ENCODE assay signal across 11 mouse cellular contexts in the genomic region with DNA sequence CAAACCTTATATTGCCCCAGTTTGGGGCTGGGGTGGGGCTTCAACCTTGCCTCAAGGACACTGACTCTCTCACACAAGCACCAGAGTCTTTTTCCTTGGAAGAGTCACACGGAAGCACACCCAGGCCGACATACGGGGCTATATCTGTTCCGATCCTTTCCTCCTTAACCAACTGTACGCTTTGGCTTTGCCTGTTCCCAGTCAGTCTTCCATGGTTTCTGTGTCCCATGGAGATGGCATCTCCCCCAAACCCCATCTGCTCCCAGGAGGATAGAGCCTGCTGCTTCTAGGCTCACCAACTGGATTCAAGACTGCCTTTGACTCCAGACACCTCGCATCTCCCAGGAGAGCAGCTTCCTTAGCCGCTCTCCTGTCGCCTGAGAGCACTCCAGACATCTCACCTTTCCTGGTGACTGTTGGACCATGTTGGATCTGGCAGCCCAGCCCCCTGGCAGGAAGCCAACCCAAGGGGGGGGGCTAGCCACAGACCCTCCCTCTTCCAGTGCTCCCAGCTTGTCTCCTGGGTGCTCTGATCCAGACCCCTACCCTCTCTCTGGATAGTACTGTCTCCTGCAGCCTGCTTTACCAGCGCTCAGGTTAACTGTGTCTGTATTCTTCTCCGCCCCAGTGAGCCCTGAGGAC. TPM values are rescaled to one million over a fixed set of nuclear protein-coding genes. Genes with fewer than 3 reads are reported as not detected.
DNase-seq lines count a peak whose midpoint lies in the region; ATAC-seq lines count a peak whose summit lies in the region.
"Had no signal": no experiment of that assay in that cellular context is flagged by ENCODE, and none has a peak within 500 bp of the region (broad histone marks: within the 10 kb centered on the region; RNA-seq: fewer than 3 reads in every experiment).

No protein-coding gene starts in this region.

- 0 out of 2 replicates have a peak, but pooled peaks have one; percentile 21 for ATAC-seq in cerebellum, adult (ENCODE audit: insufficient number of reproducible peaks, low FRiP score, low TSS enrichment)
- ATAC-seq in midbrain, embryonic 11.5 days (ENCODE audit: low FRiP score): no peak
- peak; percentile 17; the same call in 1 of the 2 replicates for ATAC-seq in hindbrain, embryonic 15.5 days (ENCODE audit: low FRiP score, low read depth)
- ATAC-seq in stomach, embryonic 15.5 days (ENCODE audit: insufficient read depth, low FRiP score, low read depth): no peak
- no peak for ATAC-seq in megakaryocyte progenitor cell, adult 5-6 weeks (replicated peaks; ENCODE audit: poor library complexity)

- H3K4me2 ChIP-seq in midbrain, embryonic 11.5 days: no peak overlapping the region
- H3K4me2 ChIP-seq in hindbrain, embryonic 15.5 days: peak overlapping the region; percentile 97
- H3K4me2 ChIP-seq in stomach, embryonic 15.5 days: peak overlapping the region; percentile 97; the same call in 1 of the 2 replicates

- H3K4me3 ChIP-seq in midbrain, embryonic 10.5 days: peak overlapping the region; percentile 73
- no peak overlapping the region for H3K4me3 ChIP-seq in midbrain, embryonic 11.5 days (ENCODE audit: low read depth, low read length)
- H3K4me3 ChIP-seq in hindbrain, embryonic 15.5 days: peak overlapping the region; percentile 63
- no peak overlapping the region for H3K4me3 ChIP-seq in stomach, embryonic 15.5 days (replicated peaks)

- no peaks in the 10 kb centered on the region for H3K36me3 ChIP-seq in midbrain, embryonic 10.5 days
- H3K36me3 ChIP-seq in midbrain, embryonic 11.5 days (ENCODE audit: control insufficient read depth, insufficient read depth, low read length): no peaks in the 10 kb centered on the region
- H3K36me3 ChIP-seq in hindbrain, embryonic 15.5 days: no peaks in the 10 kb centered on the region
- H3K36me3 ChIP-seq in stomach, embryonic 15.5 days: no peaks in the 10 kb centered on the region

- DNase-seq in cerebellum, adult 8-10 months: no peak
- DNase-seq in midbrain, embryonic 10.5 days (ENCODE audit: low spot score): no peak
- DNase-seq in midbrain, embryonic 11.5 days (ENCODE audit: low spot score, missing footprints): no peak
- no peak for DNase-seq in adrenal gland, adult 8-10 months
- DNase-seq: gastrocnemius, postnatal 14 days had no signal

- H3K27me3 ChIP-seq in midbrain, embryonic 10.5 days (ENCODE audit: low read depth, poor library complexity, severe bottlenecking): peaks cover 91% of the 10 kb centered on the region
- peaks cover 47% of the 10 kb centered on the region for H3K27me3 ChIP-seq in midbrain, embryonic 11.5 days (ENCODE audit: control insufficient read depth, insufficient read depth, low read length)
- H3K27me3 ChIP-seq in hindbrain, embryonic 15.5 days: peaks cover 16% of the 10 kb centered on the region
- H3K27me3 ChIP-seq in stomach, embryonic 15.5 days (replicated peaks): peaks cover 52% of the 10 kb centered on the region

- H3K4me1 ChIP-seq in midbrain, embryonic 10.5 days: peaks cover 31% of the 10 kb centered on the region
- H3K4me1 ChIP-seq in midbrain, embryonic 11.5 days (ENCODE audit: control insufficient read depth, insufficient read depth, low read length): peaks cover 8% of the 10 kb centered on the region
- H3K4me1 ChIP-seq in hindbrain, embryonic 15.5 days (replicated peaks): peaks cover 24% of the 10 kb centered on the region
- H3K4me1 ChIP-seq in stomach, embryonic 15.5 days: 0 out of 2 replicates have a peak, but pooled peaks cover 4% of the 10 kb centered on the region

- no peak overlapping the region for H3K27ac ChIP-seq in midbrain, embryonic 10.5 days (replicated peaks)
- no peak overlapping the region for H3K27ac ChIP-seq in midbrain, embryonic 11.5 days (ENCODE audit: low read depth, low read length)
- no peak overlapping the region for H3K27ac ChIP-seq in hindbrain, embryonic 15.5 days (replicated peaks)
- H3K27ac ChIP-seq in stomach, embryonic 15.5 days: no peak overlapping the region

- no peak overlapping the region for H3K9ac ChIP-seq in midbrain, embryonic 11.5 days (ENCODE audit: low read length)
- no peak overlapping the region; the same call in 1 of the 2 replicates for H3K9ac ChIP-seq in hindbrain, embryonic 15.5 days
- no peak overlapping the region for H3K9ac ChIP-seq in stomach, embryonic 15.5 days

- 56% methylated on average over 10 of the region's 10 CpGs for WGBS in midbrain, embryonic 10.5 days
- WGBS in midbrain, embryonic 11.5 days: 57% methylated on average over 10 of the region's 10 CpGs
- WGBS in hindbrain, embryonic 15.5 days: 59% methylated on average over 10 of the region's 10 CpGs
- WGBS in stomach, embryonic 15.5 days: 51% methylated on average over 10 of the region's 10 CpGs

- no peaks in the 10 kb centered on the region for H3K9me3 ChIP-seq in midbrain, embryonic 10.5 days (replicated peaks)
- H3K9me3 ChIP-seq in midbrain, embryonic 11.5 days (ENCODE audit: control insufficient read depth, low read length): no peaks in the 10 kb centered on the region
- H3K9me3 ChIP-seq in hindbrain, embryonic 15.5 days: no peaks in the 10 kb centered on the region
- no peaks in the 10 kb centered on the region for H3K9me3 ChIP-seq in stomach, embryonic 15.5 days
- H3K9me3 ChIP-seq: megakaryocyte, embryonic 14.5 days had no signal

RNA-seq across cellular contexts. Expression of gene Gbx2, which starts 38.2 kb away (rescaled TPM):
- polyA plus RNA-seq in midbrain, embryonic 10.5 days (2016; fragmentation: Nextera tagmentation; extraction: Ambion mirVana): 3.6 and 4.6 TPM in 2 replicates
- polyA plus RNA-seq in midbrain, embryonic 11.5 days (2014; fragmentation: Nextera tagmentation; extraction: Ambion mirVana): 9.6 TPM in 2 replicates
- 38.3 and 42.6 TPM in 2 replicates for polyA plus RNA-seq in hindbrain, embryonic 15.5 days (2015; fragmentation: Nextera tagmentation; extraction: Ambion mirVana)
- 0.28 and 0.31 TPM in 2 replicates for polyA plus RNA-seq in stomach, embryonic 15.5 days (2015; fragmentation: Nextera tagmentation; extraction: Ambion mirVana)
- total RNA-seq in adrenal gland, adult 8-10 months (2022): not detected
- total RNA-seq in megakaryocyte progenitor cell, adult 5-6 weeks (2015): 1.0 TPM in 2 replicates
- total RNA-seq in megakaryocyte progenitor cell, adult 5-6 weeks (2017): 0.12 and 0.98 TPM in 2 replicates
- total RNA-seq: gastrocnemius, postnatal 14 days had no signal

RNA-seq across cellular contexts. Expression of gene Asb18, which starts 45.3 kb away (rescaled TPM):
- polyA plus RNA-seq in midbrain, embryonic 10.5 days (2016; fragmentation: Nextera tagmentation; extraction: Ambion mirVana): 0.09 TPM in 1 of 2 replicates, not detected in the other
- 0.07 TPM in 1 of 2 replicates, not detected in the other for polyA plus RNA-seq in midbrain, embryonic 11.5 days (2014; fragmentation: Nextera tagmentation; extraction: Ambion mirVana)
- 0.68 and 1.1 TPM in 2 replicates for polyA plus RNA-seq in hindbrain, embryonic 15.5 days (2015; fragmentation: Nextera tagmentation; extraction: Ambion mirVana)
- polyA plus RNA-seq in stomach, embryonic 15.5 days (2015; fragmentation: Nextera tagmentation; extraction: Ambion mirVana): not detected in 2 replicates
- not detected for total RNA-seq in adrenal gland, adult 8-10 months (2022)
- not detected in 2 replicates for total RNA-seq in megakaryocyte progenitor cell, adult 5-6 weeks (2015)
- total RNA-seq in megakaryocyte progenitor cell, adult 5-6 weeks (2017): not detected in 2 replicates
- polyA plus RNA-seq: small intestine, adult 2 months had no signal

Comparison
In these comparisons a context has a peak if more than half of its experiments do, and no peak if none do; other contexts are left out.
1. H3K4me3 ChIP-seq: peak in midbrain, embryonic 10.5 days (single experiment) and hindbrain, embryonic 15.5 days (single experiment); none in midbrain, embryonic 11.5 days (single experiment) and stomach, embryonic 15.5 days (single experiment).
2. ATAC-seq: peak in cerebellum, adult (single experiment) and hindbrain, embryonic 15.5 days (single experiment); none in midbrain, embryonic 11.5 days (single experiment), stomach, embryonic 15.5 days (single experiment) and megakaryocyte progenitor cell, adult 5-6 weeks (single experiment).